Mouse (Mus musculus) embryonic facial prominence, embryonic 11.5 days (tissue): ENCODE measurements at regions not wholly inside any gene's neighbourhood (a gene's known extent, or its start where the extent isn't known, plus 50 kb on each side); places are given as distances from the start of the nearest gene placed in this dataset.
A peak's percentile ranks its signal among the peaks of the same experiment; 100 is the strongest.

Source experiments
- ATAC-seq: fragments of 200-750 bp; cut with Nextera tagmentation; replicated peaks from 2 replicates; pipeline ENCODE4 v1.8.0; 2017; ENCODE audit warnings: low read depth; ENCODE audit not compliant: insufficient number of reproducible peaks, low FRiP score, low TSS enrichment
- DNase-seq: peaks from one replicate; pipeline ENCODE4 v3.0.0-alpha.2; 2015; ENCODE audit warnings: low spot score
- H3K27ac ChIP-seq: fragments of 300-500 bp; sonication (generic); replicated peaks from 2 replicates; pipeline ENCODE4 v1.5.1; 2014; ENCODE audit warnings: mild to moderate bottlenecking, low read depth, low read length, control low read depth
- H3K27me3 ChIP-seq: fragments of 300-500 bp; sonication (generic); 2 replicates; pipeline ENCODE4 v1.6.1; 2014; ENCODE audit warnings: mild to moderate bottlenecking, low read length, moderate library complexity, mixed read lengths; ENCODE audit not compliant: control insufficient read depth, insufficient read depth
- H3K36me3 ChIP-seq: fragments of 300-500 bp; sonication (generic); replicated peaks from 2 replicates; pipeline ENCODE4 v1.6.1; 2014; ENCODE audit warnings: low read depth, mild to moderate bottlenecking, low read length, moderate library complexity, mixed read lengths; ENCODE audit not compliant: control insufficient read depth, insufficient read depth
- H3K4me1 ChIP-seq: fragments of 300-500 bp; sonication (generic); 2 replicates; pipeline ENCODE4 v1.6.1; 2014; ENCODE audit warnings: low read length, mixed read lengths; ENCODE audit not compliant: control insufficient read depth, insufficient read depth
- H3K4me2 ChIP-seq: fragments of 300-500 bp; sonication (generic); 2 replicates; pipeline ENCODE4 v1.6.1; 2014; ENCODE audit warnings: low read depth, mild to moderate bottlenecking, control low read depth, low read length, moderate library complexity
- H3K4me3 ChIP-seq: fragments of 300-500 bp; sonication (generic); 2 replicates; pipeline ENCODE4 v1.5.1; 2014; ENCODE audit warnings: low read depth, low read length, control low read depth
- H3K9ac ChIP-seq: fragments of 300-500 bp; sonication (generic); replicated peaks from 2 replicates; pipeline ENCODE4 v1.6.1; 2014; ENCODE audit warnings: mild to moderate bottlenecking, control low read depth, low read length
- H3K9me3 ChIP-seq: fragments of 300-500 bp; sonication (generic); replicated peaks from 2 replicates; pipeline ENCODE4 v1.6.1; 2016; ENCODE audit warnings: mild to moderate bottlenecking, low read length, inconsistent platforms, mixed read lengths; ENCODE audit not compliant: control insufficient read depth
- WGBS: fragments of 180-500 bp; shearing (Covaris S2); extraction: QIAGEN DNeasy Blood & Tissue Kit; methylation state at CpG from one replicate; pipeline ENCODE4 v1.1.7; 2014; 5-methylcytosine and 5-hydroxymethylcytosine counted together

DNA sequence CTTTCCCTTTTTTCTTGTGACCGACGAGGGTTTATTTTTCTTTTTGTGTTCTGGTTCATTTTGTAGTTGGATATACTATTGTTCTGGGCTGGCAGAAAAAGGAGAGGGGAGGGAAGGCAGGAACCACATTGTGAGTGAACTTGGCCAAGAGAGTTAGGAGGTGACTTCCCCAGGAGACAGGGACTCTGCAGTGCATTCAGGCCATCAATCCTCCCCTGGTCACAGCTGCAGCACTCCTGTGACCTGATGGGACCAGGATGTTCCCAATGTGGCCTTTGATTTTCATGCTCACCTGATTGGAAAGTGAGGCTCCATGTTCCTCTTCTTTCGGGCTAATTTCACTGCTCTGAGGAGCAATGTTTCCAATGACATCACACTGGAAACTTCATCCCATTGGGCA, 188.2 kb upstream of the Irx3 start:
- Histone ChIP-seq H3K4me2 (no peak overlapping the region), H3K27ac (no peak overlapping the region), H3K4me3 (no peak overlapping the region), H3K9me3 (no peaks in the 10 kb centered on the region), H3K9ac (no peak overlapping the region), H3K27me3 (no peaks in the 10 kb centered on the region), H3K36me3 (no peaks in the 10 kb centered on the region), H3K4me1 (peaks cover 3% of the 10 kb centered on the region)
- 67% methylated on average over 3 of the region's 3 CpGs for WGBS
- no peak for ATAC-seq
- no peak for DNase-seq

DNA sequence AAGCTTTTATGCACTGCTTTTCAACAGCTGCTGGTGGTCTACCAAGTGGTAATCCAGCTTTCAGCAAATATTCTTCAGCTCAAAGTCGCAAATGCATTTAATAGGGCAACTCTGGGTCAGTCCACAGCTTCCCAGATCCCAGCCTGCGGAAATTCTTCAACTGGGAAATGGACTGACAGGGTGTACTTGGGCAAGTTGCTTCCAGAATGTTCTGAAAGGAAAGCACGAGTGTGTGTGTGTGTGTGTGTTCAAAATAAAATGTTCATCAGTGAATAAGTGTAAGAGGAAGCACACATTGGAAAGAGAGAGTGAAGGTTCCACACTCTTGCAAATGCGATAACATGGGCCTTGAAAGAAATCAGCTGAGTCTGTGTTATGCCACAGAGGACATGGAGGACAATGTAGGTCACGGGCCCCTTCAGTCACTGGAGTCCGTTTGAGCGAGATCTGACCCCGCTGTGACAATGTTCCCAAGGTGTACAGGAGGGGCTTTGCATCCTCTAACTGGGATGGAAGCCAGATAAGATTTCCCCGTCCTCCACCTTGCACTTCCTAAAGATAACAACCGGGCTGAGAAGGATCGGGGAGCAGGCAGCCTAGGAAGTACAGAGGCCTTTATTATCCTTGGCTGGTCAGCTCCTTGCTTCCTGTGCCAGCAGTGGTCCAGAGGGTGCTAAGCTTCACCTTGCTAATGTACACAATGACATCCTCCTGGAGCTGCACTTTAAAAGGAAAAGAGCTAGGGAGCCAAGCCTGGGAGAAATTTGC, 187.2 kb upstream of the Irx3 start:
- Histone ChIP-seq H3K4me1 (peaks cover 3% of the 10 kb centered on the region), H3K9me3 (no peaks in the 10 kb centered on the region), H3K4me2 (no peak overlapping the region), H3K27ac (no peak overlapping the region), H3K27me3 (no peaks in the 10 kb centered on the region), H3K9ac (no peak overlapping the region), H3K36me3 (no peaks in the 10 kb centered on the region), H3K4me3 (no peak overlapping the region)
- no peak for ATAC-seq
- 65% methylated on average over 11 of the region's 11 CpGs for WGBS
- no peak for DNase-seq

DNA sequence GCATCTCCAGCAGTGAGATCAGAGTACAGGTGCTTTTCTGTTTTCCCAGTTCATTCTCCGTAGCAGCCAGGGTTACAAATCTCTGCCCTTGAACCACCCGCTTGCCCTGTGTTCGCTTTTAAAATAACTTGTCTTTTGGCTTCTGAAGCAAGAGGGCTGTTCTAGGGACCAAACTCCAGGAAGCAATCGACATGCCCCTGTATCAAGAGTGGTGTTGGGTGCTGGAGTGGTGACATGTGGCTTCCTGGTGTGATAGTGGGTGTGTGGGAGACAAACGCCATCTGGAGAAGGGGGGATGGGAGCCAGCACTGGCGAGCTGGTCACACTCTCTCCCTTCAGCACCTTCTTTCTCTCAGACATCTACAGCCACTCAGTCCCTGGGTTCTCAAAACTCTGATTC, 186.0 kb upstream of the Irx3 start:
- Histone ChIP-seq H3K4me2 (no peak overlapping the region), H3K4me1 (peaks cover 3% of the 10 kb centered on the region), H3K36me3 (no peaks in the 10 kb centered on the region), H3K27me3 (no peaks in the 10 kb centered on the region), H3K9ac (no peak overlapping the region), H3K27ac (no peak overlapping the region), H3K9me3 (no peaks in the 10 kb centered on the region), H3K4me3 (no peak overlapping the region)
- WGBS: 71% methylated on average over 6 of the region's 6 CpGs
- no peak for DNase-seq
- ATAC-seq: no peak

DNA sequence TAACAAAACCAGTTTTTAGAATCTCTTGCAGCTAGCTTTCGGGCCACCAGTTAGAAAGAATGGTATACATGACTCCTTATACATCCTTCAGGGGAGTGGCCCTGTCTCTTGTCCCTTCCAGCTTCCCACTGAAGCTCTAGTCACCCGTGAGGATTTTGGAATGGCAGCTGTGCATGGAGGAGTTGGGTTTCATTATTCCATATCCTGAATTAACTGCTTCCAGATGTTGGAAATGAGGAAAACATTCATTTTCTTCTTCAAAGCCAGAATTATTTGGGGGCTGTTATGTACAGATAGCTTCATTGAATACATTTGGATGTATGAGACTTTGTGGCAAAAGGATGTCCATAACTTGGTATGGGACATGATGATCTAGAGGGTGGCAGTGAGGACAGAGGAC, 181.3 kb upstream of the Irx3 start:
- Histone ChIP-seq H3K4me3 (no peak overlapping the region), H3K4me1 (no peaks in the 10 kb centered on the region), H3K9ac (no peak overlapping the region), H3K36me3 (no peaks in the 10 kb centered on the region), H3K27ac (no peak overlapping the region), H3K27me3 (no peaks in the 10 kb centered on the region), H3K9me3 (no peaks in the 10 kb centered on the region), H3K4me2 (no peak overlapping the region)
- DNase-seq (peak; percentile 57), ATAC-seq (no peak)
- WGBS: 55% methylated on average over 2 of the region's 2 CpGs

DNA sequence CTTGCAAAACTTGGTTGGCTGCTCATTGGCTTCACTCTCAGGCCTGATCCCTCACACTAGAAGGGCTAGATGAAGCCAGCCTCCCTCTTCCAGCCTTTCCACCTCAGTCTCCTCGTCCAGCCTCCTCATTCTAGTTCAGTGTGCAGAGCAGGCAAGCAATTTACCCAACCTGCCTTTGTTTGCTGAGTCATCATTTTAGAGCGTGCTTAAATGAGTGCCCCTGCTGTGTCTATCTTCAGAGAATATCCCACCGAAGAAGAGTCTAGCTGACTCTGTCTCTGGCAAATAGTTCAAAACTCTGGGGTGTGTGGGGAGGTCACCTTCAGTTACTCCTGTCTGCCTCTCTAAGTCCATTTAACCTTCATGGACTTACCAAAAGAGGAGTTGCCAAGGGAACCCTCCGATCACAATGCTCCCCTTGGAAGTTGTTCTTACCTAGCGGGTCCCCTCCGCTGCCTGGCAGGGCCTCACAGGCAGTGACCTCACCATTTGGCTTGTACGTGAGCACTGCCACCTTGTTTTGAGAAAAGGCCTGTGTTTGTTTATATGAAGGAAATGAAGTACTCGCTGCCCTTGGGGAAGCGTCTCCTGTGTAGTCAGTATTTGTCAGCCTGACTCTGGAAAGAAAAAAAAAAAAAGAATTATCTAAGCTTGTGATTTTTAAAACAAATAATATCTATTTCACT, 175.2 kb upstream of the Irx3 start:
- H3K9me3 ChIP-seq: no peaks in the 10 kb centered on the region
- H3K4me3 ChIP-seq: no peak overlapping the region
- no peaks in the 10 kb centered on the region for H3K27me3 ChIP-seq
- no peak for ATAC-seq
- H3K27ac ChIP-seq: no peak overlapping the region
- DNase-seq: no peak
- H3K4me1 ChIP-seq: no peaks in the 10 kb centered on the region
- no peak overlapping the region for H3K4me2 ChIP-seq
- H3K9ac ChIP-seq: no peak overlapping the region
- WGBS: 62% methylated on average over 9 of the region's 9 CpGs
- no peaks in the 10 kb centered on the region for H3K36me3 ChIP-seq

DNA sequence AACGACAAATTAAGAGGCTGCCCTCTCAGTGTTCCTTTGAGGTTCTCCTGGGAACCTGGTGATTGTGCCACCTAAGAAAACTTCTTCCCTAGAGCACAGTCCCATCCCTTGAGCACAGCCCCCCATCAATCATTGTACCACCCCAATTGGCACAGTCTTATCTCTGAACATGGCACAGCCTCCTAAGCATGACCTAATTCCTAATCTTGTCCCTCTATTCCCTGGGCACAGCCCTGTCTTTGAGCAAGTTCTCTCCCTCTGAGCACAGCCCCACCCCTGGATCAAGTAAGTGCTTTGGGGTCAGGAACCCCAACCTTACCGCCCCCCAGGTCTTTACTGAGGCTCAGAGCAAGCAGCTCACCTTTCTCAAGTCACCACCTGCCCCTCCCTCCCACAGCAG, 173.6 kb upstream of the Irx3 start:
- Histone ChIP-seq H3K27ac (no peak overlapping the region), H3K9ac (no peak overlapping the region), H3K9me3 (no peaks in the 10 kb centered on the region), H3K4me1 (no peaks in the 10 kb centered on the region), H3K4me3 (no peak overlapping the region), H3K36me3 (no peaks in the 10 kb centered on the region), H3K27me3 (no peaks in the 10 kb centered on the region), H3K4me2 (no peak overlapping the region)
- WGBS: 80% methylated on average over 2 of the region's 2 CpGs
- no peak for DNase-seq
- ATAC-seq: no peak

DNA sequence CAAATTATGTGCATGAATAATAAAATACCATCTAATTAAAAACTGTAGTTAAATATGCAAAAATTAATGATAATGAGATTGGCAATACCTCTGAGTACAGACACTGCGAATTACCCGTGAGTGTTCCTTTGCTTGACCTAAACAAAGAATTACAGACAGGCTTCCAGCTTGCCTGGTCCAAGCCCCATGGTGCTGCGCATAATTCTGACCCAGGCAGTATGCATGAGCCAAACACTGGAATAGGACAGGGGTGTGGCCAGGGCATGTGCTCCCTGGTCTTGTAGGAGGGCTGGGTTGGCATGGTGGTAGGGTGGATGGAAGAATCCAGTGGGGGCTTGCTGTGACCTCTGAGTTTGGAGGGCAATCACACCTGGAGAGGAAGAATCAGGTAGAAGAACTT, 172.8 kb upstream of the Irx3 start:
- Histone ChIP-seq H3K36me3 (no peaks in the 10 kb centered on the region), H3K4me2 (no peak overlapping the region), H3K27me3 (no peaks in the 10 kb centered on the region), H3K9ac (no peak overlapping the region), H3K27ac (no peak overlapping the region), H3K9me3 (no peaks in the 10 kb centered on the region), H3K4me3 (no peak overlapping the region), H3K4me1 (no peaks in the 10 kb centered on the region)
- ATAC-seq (no peak), DNase-seq (no peak)
- 84% methylated on average over 3 of the region's 3 CpGs for WGBS

DNA sequence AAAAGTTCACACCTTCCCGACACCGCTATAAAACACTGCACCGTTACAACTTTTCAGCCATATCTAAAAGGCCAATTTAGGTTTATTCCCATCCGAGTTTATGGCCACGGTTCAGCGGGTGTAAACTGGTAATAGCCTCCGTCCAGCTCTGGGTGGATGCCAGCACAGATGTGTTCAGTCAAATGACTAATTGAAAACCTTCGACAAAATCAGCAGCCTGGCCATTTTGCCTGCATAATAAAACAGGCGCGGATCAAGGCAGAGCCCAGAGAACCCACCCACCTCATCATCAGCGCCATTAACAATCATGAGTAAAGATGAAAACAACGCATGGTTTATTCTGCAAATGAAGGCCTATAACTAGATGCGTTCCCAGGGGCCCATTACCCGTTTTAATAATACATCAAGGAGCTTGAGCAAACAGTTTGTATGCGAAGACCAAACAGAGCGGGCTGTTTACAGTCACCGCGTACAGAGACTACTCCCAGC, 172.1 kb upstream of the Irx3 start:
- ATAC-seq: no peak
- Histone ChIP-seq H3K9me3 (no peaks in the 10 kb centered on the region), H3K36me3 (no peaks in the 10 kb centered on the region), H3K4me1 (no peaks in the 10 kb centered on the region), H3K27me3 (no peaks in the 10 kb centered on the region), H3K9ac (no peak overlapping the region), H3K4me2 (no peak overlapping the region), H3K4me3 (no peak overlapping the region), H3K27ac (no peak overlapping the region)
- no peak for DNase-seq
- WGBS: 79% methylated on average over 18 of the region's 18 CpGs
